Mouse (Mus musculus): ENCODE measurements around the gene Rims1. TPM values are rescaled to one million over a fixed set of nuclear protein-coding genes. Genes with fewer than 3 reads are reported as not detected.

The Rims1 gene
- polyA plus RNA-seq, 1 experiment from 2014 or later: 6.2 TPM

GRCm38 (mm10) chr1:22661825-22662224, 144.0 kb downstream of the Rims1 start:
- no peaks in the 10 kb centered on the region for H3K9me3 ChIP-seq (ENCODE audit: control insufficient read depth)
- 80% methylated on average over 3 of the region's 3 CpGs for WGBS
- H3K9ac ChIP-seq (ENCODE audit: low read depth, low read length): no peak overlapping the region
- H3K36me3 ChIP-seq (ENCODE audit: control insufficient read depth, insufficient read depth): no peaks in the 10 kb centered on the region
- no peak overlapping the region for H3K27ac ChIP-seq (ENCODE audit: low read depth, low read length)
- TF ChIP-seq CTCF (IDR thresholded peaks at IDR 0.05; ENCODE audit: low read depth): no peak
- H3K4me1 ChIP-seq (replicated peaks; ENCODE audit: control insufficient read depth, insufficient read depth, low read length): no peaks in the 10 kb centered on the region
- H3K4me3 ChIP-seq (ENCODE audit: low read depth, low read length): no peak overlapping the region
- no peak for ATAC-seq
- no peak overlapping the region for H3K4me2 ChIP-seq (replicated peaks; ENCODE audit: low read depth)
- H3K27me3 ChIP-seq (replicated peaks; ENCODE audit: control insufficient read depth, insufficient read depth, low read length): no peaks in the 10 kb centered on the region

GRCm38 (mm10) chr1:22655983-22656382, 149.8 kb downstream of the Rims1 start:
- TF ChIP-seq CTCF (IDR thresholded peaks at IDR 0.05; ENCODE audit: low read depth): no peak
- Histone ChIP-seq H3K9me3 (ENCODE audit: control insufficient read depth) (no peaks in the 10 kb centered on the region), H3K27ac (ENCODE audit: low read depth, low read length) (no peak overlapping the region), H3K9ac (ENCODE audit: low read depth, low read length) (no peak overlapping the region), H3K4me3 (ENCODE audit: low read depth, low read length) (no peak overlapping the region), H3K4me1 (replicated peaks; ENCODE audit: control insufficient read depth, insufficient read depth, low read length) (no peaks in the 10 kb centered on the region), H3K36me3 (ENCODE audit: control insufficient read depth, insufficient read depth) (no peaks in the 10 kb centered on the region), H3K4me2 (replicated peaks; ENCODE audit: low read depth) (no peak overlapping the region), H3K27me3 (replicated peaks; ENCODE audit: control insufficient read depth, insufficient read depth, low read length) (no peaks in the 10 kb centered on the region)
- ATAC-seq: no peak

GRCm38 (mm10) chr1:22654903-22655302, 150.9 kb downstream of the Rims1 start:
- no peaks in the 10 kb centered on the region for H3K9me3 ChIP-seq (ENCODE audit: control insufficient read depth)
- no peak overlapping the region for H3K4me2 ChIP-seq (replicated peaks; ENCODE audit: low read depth)
- no peak overlapping the region for H3K9ac ChIP-seq (ENCODE audit: low read depth, low read length)
- H3K36me3 ChIP-seq (ENCODE audit: control insufficient read depth, insufficient read depth): no peaks in the 10 kb centered on the region
- TF ChIP-seq CTCF (IDR thresholded peaks at IDR 0.05; ENCODE audit: low read depth): no peak
- ATAC-seq: no peak
- no peak overlapping the region for H3K4me3 ChIP-seq (ENCODE audit: low read depth, low read length)
- no peak overlapping the region for H3K27ac ChIP-seq (ENCODE audit: low read depth, low read length)
- H3K27me3 ChIP-seq (replicated peaks; ENCODE audit: control insufficient read depth, insufficient read depth, low read length): no peaks in the 10 kb centered on the region
- H3K4me1 ChIP-seq (replicated peaks; ENCODE audit: control insufficient read depth, insufficient read depth, low read length): no peaks in the 10 kb centered on the region
- WGBS: 89% methylated on average over 9 of the region's 9 CpGs

- H3K4me1 ChIP-seq (replicated peaks; ENCODE audit: control insufficient read depth, insufficient read depth, low read length): no peaks in the 10 kb centered on the region
- no peaks in the 10 kb centered on the region for H3K27me3 ChIP-seq (replicated peaks; ENCODE audit: control insufficient read depth, insufficient read depth, low read length)
- H3K27ac ChIP-seq (ENCODE audit: low read depth, low read length): no peak overlapping the region
- H3K4me3 ChIP-seq (ENCODE audit: low read depth, low read length): no peak overlapping the region
- no peak overlapping the region for H3K4me2 ChIP-seq (replicated peaks; ENCODE audit: low read depth)
- no peak overlapping the region for H3K9ac ChIP-seq (ENCODE audit: low read depth, low read length)
- TF ChIP-seq CTCF (IDR thresholded peaks at IDR 0.05; ENCODE audit: low read depth): no peak
- H3K36me3 ChIP-seq (ENCODE audit: control insufficient read depth, insufficient read depth): no peaks in the 10 kb centered on the region
- WGBS: 81% methylated on average over 7 of the region's 7 CpGs
- no peak for ATAC-seq
- H3K9me3 ChIP-seq (ENCODE audit: control insufficient read depth): no peaks in the 10 kb centered on the region
Measured at GRCm38 (mm10) chr1:22650588-22650987, 155.2 kb downstream of the Rims1 start.

GRCm38 (mm10) chr1:22649432-22649831, 156.4 kb downstream of the Rims1 start:
- WGBS: 88% methylated on average over 1 of the region's 1 CpGs
- ATAC-seq: no peak
- Histone ChIP-seq H3K4me3 (ENCODE audit: low read depth, low read length) (no peak overlapping the region), H3K9ac (ENCODE audit: low read depth, low read length) (no peak overlapping the region), H3K4me1 (replicated peaks; ENCODE audit: control insufficient read depth, insufficient read depth, low read length) (no peaks in the 10 kb centered on the region), H3K9me3 (ENCODE audit: control insufficient read depth) (no peaks in the 10 kb centered on the region), H3K27ac (ENCODE audit: low read depth, low read length) (no peak overlapping the region), H3K36me3 (ENCODE audit: control insufficient read depth, insufficient read depth) (no peaks in the 10 kb centered on the region), H3K27me3 (replicated peaks; ENCODE audit: control insufficient read depth, insufficient read depth, low read length) (no peaks in the 10 kb centered on the region), H3K4me2 (replicated peaks; ENCODE audit: low read depth) (no peak overlapping the region)
- TF ChIP-seq CTCF (IDR thresholded peaks at IDR 0.05; ENCODE audit: low read depth): no peak

GRCm38 (mm10) chr1:22645257-22645656, 160.5 kb downstream of the Rims1 start:
- Histone ChIP-seq H3K4me2 (replicated peaks; ENCODE audit: low read depth) (no peak overlapping the region), H3K27me3 (replicated peaks; ENCODE audit: control insufficient read depth, insufficient read depth, low read length) (no peaks in the 10 kb centered on the region), H3K4me1 (replicated peaks; ENCODE audit: control insufficient read depth, insufficient read depth, low read length) (no peaks in the 10 kb centered on the region), H3K27ac (ENCODE audit: low read depth, low read length) (no peak overlapping the region), H3K36me3 (ENCODE audit: control insufficient read depth, insufficient read depth) (no peaks in the 10 kb centered on the region), H3K9me3 (ENCODE audit: control insufficient read depth) (no peaks in the 10 kb centered on the region), H3K9ac (ENCODE audit: low read depth, low read length) (no peak overlapping the region), H3K4me3 (ENCODE audit: low read depth, low read length) (no peak overlapping the region)
- ATAC-seq: no peak
- TF ChIP-seq CTCF (IDR thresholded peaks at IDR 0.05; ENCODE audit: low read depth): no peak
- WGBS: 27% methylated on average over 2 of the region's 2 CpGs

GRCm38 (mm10) chr1:22640568-22640967, 165.2 kb downstream of the Rims1 start:
- H3K36me3 ChIP-seq (ENCODE audit: control insufficient read depth, insufficient read depth): no peaks in the 10 kb centered on the region
- no peak for ATAC-seq
- no peak for TF ChIP-seq CTCF (IDR thresholded peaks at IDR 0.05; ENCODE audit: low read depth)
- H3K27me3 ChIP-seq (replicated peaks; ENCODE audit: control insufficient read depth, insufficient read depth, low read length): no peaks in the 10 kb centered on the region
- no peak overlapping the region for H3K4me2 ChIP-seq (replicated peaks; ENCODE audit: low read depth)
- H3K9ac ChIP-seq (ENCODE audit: low read depth, low read length): no peak overlapping the region
- no peak overlapping the region for H3K27ac ChIP-seq (ENCODE audit: low read depth, low read length)
- no peak overlapping the region for H3K4me3 ChIP-seq (ENCODE audit: low read depth, low read length)
- H3K4me1 ChIP-seq (replicated peaks; ENCODE audit: control insufficient read depth, insufficient read depth, low read length): no peaks in the 10 kb centered on the region
- 77% methylated on average over 5 of the region's 5 CpGs for WGBS
- H3K9me3 ChIP-seq (ENCODE audit: control insufficient read depth): no peaks in the 10 kb centered on the region
